Mouse (Mus musculus) heart, embryonic 10.5 days (tissue): Measurements from ENCODE around the gene Rpl19. TPM values are rescaled to one million over a fixed set of nuclear protein-coding genes. Genes with fewer than 3 reads are reported as not detected.

Source experiments
- microRNA-seq: library from miRNA; unstranded; fragments of <30 nt; microRNA quantifications from one replicate; pipeline ENCODE4, GENCODE M21; 2017
- polyA plus RNA-seq: library from polyadenylated mRNA; unstranded; fragments of >200 nt; fragmentation: Nextera tagmentation; extraction: Ambion mirVana; gene quantifications from 2 replicates; pipeline ENCODE4 v1.2.1, GENCODE M21; 2016

Gene Rpl19
- polyA plus RNA-seq, 1 experiment from 2014 or later: 1,011 TPM

Small RNAs within 50 kb of the gene (microRNA-seq; reads per million reads assigned to microRNA genes)
- gene Gm27597: not detected

Other genes starting within 250 kb of the Rpl19 start
- gene Rpl23, start 244.3 kb upstream of the Rpl19 start, polyA plus RNA-seq: 387 and 414 TPM in 2 replicates
- 50.8 and 65.1 TPM in 2 replicates for gene Lasp1, start 227.7 kb upstream of the Rpl19 start, polyA plus RNA-seq
- gene B230217C12Rik, start 185.9 kb upstream of the Rpl19 start, polyA plus RNA-seq: 9.2 and 9.6 TPM in 2 replicates
- gene Fbxo47, start 142.6 kb upstream of the Rpl19 start, polyA plus RNA-seq: 0.55 and 0.70 TPM in 2 replicates
- gene Plxdc1, start 40.3 kb upstream of the Rpl19 start, polyA plus RNA-seq: not detected in 2 replicates
- gene Arl5c, start 30.5 kb upstream of the Rpl19 start, polyA plus RNA-seq: 9.8 and 15.7 TPM in 2 replicates
- 4.6 and 5.3 TPM in 2 replicates for gene Cacnb1, start 3.7 kb upstream of the Rpl19 start, polyA plus RNA-seq
- 0.21 and 0.34 TPM in 2 replicates for gene Stac2, start 26.8 kb downstream of the Rpl19 start, polyA plus RNA-seq
- 13.6 and 13.9 TPM in 2 replicates for gene Fbxl20, start 123.7 kb downstream of the Rpl19 start, polyA plus RNA-seq
- 43.7 and 51.5 TPM in 2 replicates for gene Med1, start 166.6 kb downstream of the Rpl19 start, polyA plus RNA-seq
- 7.9 and 10.9 TPM in 2 replicates for gene Cdk12, start 176.3 kb downstream of the Rpl19 start, polyA plus RNA-seq